Mouse (Mus musculus): ENCODE measurements around the gene Atrnl1.

Atrnl1 gene

GRCm38 (mm10) chr19:58064116-58065000, 453.5 kb downstream of the Atrnl1 start:
- peak; percentile 95 for TF ChIP-seq GATA4 (IDR thresholded peaks at IDR 0.05; ENCODE audit: insufficient replicate concordance, low read length)

- no peak for TF ChIP-seq GATA4 (IDR thresholded peaks at IDR 0.05; ENCODE audit: insufficient replicate concordance, low read length)
Observed at GRCm38 (mm10) chr19:58065001-58065314, 454.1 kb downstream of the Atrnl1 start.

GRCm38 (mm10) chr19:58065514-58065913, 454.7 kb downstream of the Atrnl1 start:
- TF ChIP-seq GATA4 (IDR thresholded peaks at IDR 0.05; ENCODE audit: insufficient replicate concordance, low read length): peak; percentile 82; the same call in 1 of the 2 replicates

DNA sequence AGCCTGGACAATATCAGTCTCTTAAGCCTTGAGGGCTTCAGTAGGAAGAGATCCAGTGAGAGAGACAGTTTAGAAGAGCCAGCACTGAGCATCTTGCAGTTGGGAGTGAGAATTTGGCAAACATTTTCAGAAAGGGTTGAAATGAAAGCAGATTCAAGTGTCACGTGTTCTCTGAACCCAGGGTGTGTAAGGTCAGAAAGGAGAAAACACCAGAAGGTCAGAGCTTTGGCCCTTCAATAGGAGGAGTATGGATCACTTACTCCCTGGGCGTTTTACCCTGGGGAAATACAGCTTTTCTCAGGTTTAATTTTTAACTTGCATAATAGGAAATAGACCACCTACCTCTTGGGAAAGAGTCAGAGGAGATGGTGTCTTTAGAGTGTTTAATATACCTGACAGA, 457.3 kb downstream of the Atrnl1 start:
- no peak for TF ChIP-seq GATA4 (IDR thresholded peaks at IDR 0.05; ENCODE audit: insufficient replicate concordance, low read length)

GRCm38 (mm10) chr19:58068958-58069357, 458.1 kb downstream of the Atrnl1 start:
- TF ChIP-seq GATA4 (IDR thresholded peaks at IDR 0.05; ENCODE audit: insufficient replicate concordance, low read length): no peak

DNA sequence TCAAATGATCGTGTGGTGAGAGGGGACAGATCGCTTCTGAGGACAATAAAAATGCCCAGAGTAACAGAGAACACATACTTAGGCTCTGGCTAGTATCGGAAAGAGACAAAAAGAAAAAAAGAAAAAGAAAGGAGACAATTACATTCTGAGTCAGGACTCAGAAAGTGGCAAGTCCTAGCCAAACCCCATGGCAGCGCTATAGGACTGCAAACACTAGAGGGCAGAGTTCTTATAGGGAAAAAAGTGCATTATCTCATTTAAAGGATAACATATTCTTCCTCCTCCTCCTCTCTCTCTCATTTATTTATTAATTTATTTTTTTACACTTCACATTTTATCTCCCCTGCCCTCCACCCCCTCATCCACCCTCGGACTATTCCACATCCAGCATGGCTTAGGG, 461.6 kb downstream of the Atrnl1 start:
- no peak for TF ChIP-seq GATA4 (IDR thresholded peaks at IDR 0.05; ENCODE audit: insufficient replicate concordance, low read length)

DNA sequence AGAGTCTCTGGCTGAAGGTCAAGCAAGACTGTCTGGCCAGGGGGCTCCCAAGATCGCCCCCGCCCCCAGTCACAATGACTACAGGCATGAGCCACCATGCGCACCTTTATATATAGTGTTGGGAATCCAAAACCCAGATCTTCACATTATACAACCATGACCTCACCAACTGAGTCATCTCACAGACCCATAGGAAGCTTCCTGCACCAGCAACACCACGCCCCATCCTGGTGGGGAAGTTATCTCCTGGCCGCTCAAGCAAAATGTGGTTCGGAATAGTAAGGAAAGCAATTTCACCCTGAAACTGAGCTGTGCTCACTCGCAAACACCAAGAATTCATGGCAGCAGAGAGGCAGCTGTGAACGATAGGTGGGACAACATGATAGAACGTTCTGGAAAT, 462.0 kb downstream of the Atrnl1 start:
- no peak for TF ChIP-seq GATA4 (IDR thresholded peaks at IDR 0.05; ENCODE audit: insufficient replicate concordance, low read length)

GRCm38 (mm10) chr19:58075252-58075651, 464.4 kb downstream of the Atrnl1 start:
- TF ChIP-seq GATA4 (IDR thresholded peaks at IDR 0.05; ENCODE audit: insufficient replicate concordance, low read length): no peak

- TF ChIP-seq GATA4 (IDR thresholded peaks at IDR 0.05; ENCODE audit: insufficient replicate concordance, low read length): no peak
Observed at GRCm38 (mm10) chr19:58076961-58077371, 466.1 kb downstream of the Atrnl1 start.

GRCm38 (mm10) chr19:58077529-58078070, 466.8 kb downstream of the Atrnl1 start:
- TF ChIP-seq GATA4 (IDR thresholded peaks at IDR 0.05; ENCODE audit: insufficient replicate concordance, low read length): no peak

GRCm38 (mm10) chr19:58080168-58080567, 469.3 kb downstream of the Atrnl1 start:
- TF ChIP-seq GATA4 (IDR thresholded peaks at IDR 0.05; ENCODE audit: insufficient replicate concordance, low read length): no peak

DNA sequence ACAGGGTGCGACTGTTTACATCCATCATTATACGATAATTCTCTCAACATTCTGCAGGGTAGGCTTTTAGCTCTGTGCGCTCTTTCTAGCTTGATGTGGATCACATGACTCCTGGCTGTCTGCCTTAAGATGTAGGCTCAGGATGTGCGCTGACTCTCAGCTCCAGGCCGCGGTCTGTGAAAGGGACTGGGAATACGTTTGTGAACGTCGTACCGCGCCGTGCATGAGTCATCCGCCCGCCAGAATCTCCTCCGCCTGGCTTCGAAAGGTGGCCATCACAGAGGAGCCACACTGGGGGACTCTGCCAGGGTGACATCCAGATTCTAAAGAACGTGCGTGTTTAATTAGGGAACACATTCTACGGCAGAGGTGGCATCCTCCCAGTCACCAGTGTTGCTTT, 471.9 kb downstream of the Atrnl1 start:
- no peak for TF ChIP-seq GATA4 (IDR thresholded peaks at IDR 0.05; ENCODE audit: insufficient replicate concordance, low read length)

- TF ChIP-seq GATA4 (IDR thresholded peaks at IDR 0.05; ENCODE audit: insufficient replicate concordance, low read length): no peak
Observed at GRCm38 (mm10) chr19:58084826-58085225, 474.0 kb downstream of the Atrnl1 start.

GRCm38 (mm10) chr19:58086734-58087133, 475.9 kb downstream of the Atrnl1 start:
- no peak for TF ChIP-seq GATA4 (IDR thresholded peaks at IDR 0.05; ENCODE audit: insufficient replicate concordance, low read length)

DNA sequence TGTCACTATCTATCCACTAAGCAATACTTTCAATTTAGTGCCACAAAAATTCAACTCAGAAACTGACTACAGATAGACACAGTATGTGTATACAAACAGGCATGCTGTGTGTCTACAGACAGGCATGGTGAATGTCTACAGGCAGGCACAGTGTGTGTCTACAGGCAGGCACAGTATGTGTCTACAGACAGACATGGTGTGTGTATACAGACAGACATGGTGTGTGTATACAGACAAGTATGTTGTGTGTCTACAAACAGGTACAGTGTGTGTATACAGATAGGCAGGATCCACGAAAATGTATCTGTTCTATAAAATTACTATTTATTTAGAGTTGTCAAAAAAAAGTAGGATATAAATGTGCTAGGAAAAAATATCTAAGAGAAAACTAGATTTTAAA, 477.1 kb downstream of the Atrnl1 start:
- no peak for TF ChIP-seq GATA4 (IDR thresholded peaks at IDR 0.05; ENCODE audit: insufficient replicate concordance, low read length)

- TF ChIP-seq GATA4 (IDR thresholded peaks at IDR 0.05; ENCODE audit: insufficient replicate concordance, low read length): no peak
Observed at GRCm38 (mm10) chr19:58088433-58088832, 477.6 kb downstream of the Atrnl1 start.

DNA sequence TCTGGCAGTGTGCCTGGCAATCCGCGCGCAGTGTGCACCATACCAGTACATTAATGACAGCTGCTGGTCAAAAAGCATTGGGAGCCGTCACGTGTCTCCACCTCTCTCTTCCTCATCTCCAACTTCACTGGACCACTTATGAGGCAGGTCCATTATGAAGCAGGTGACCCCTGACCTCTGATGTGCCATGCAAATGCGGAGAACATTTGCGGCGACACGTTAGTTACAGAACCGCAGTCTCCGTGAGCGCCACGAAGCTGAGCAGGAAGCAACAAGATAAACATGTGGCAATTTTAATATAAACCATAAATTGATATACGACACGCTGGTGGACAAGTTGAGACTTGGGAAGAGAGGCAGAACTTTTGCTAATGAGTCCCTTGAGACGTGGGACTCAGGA, 481.1 kb downstream of the Atrnl1 start:
- no peak for TF ChIP-seq GATA4 (IDR thresholded peaks at IDR 0.05; ENCODE audit: insufficient replicate concordance, low read length)
